Mouse (Mus musculus) mouse trophoblast stem cell (cell line): Measurements from ENCODE around the gene Plekho2.

Experiments used
- in situ Hi-C, 2 experiments: fragments of 300-500 bp; cut with MseI, MboI; formaldehyde crosslinking; loops; 2 replicates in 1 of 2; 3 replicates in 1 of 2; pipeline ENCODE4 v1.15.1; 2025

Gene Plekho2

GRCm38 (mm10) chr9:65587270-65587572 lies 7.4 kb upstream of the Plekho2 start:
- in situ Hi-C loops: no loop called here

GRCm38 (mm10) chr9:65586406-65587269 lies 6.8 kb upstream of the Plekho2 start, which contains the start of gene Pif1:
Pif1 (plus strand) TSS chr9:65587160.
- in situ Hi-C loops: no loop called here

- in situ Hi-C loops: loop anchor here in 1 of 2 experiments (5.0 kb wide), 1 partner anchor 61 kb away; the partner anchor contains the start of gene Ankdd1a
These were observed 3.2 kb upstream of the Plekho2 start for GRCm38 (mm10) chr9:65583045-65583444.

- in situ Hi-C loops: loop anchor here in 1 of 2 experiments (5.0 kb wide), 1 partner anchor 58 kb away; the partner anchor contains the start of gene Ankdd1a
These were observed 789 bp upstream of the Plekho2 start for GRCm38 (mm10) chr9:65580401-65581256.

- in situ Hi-C loops: loop anchor here in 1 of 2 experiments (5.0 kb wide), 1 partner anchor 52 kb away; no protein-coding TSS in a partner anchor
These were observed 1.0 kb downstream of the Plekho2 start for GRCm38 (mm10) chr9:65578801-65579249.

- in situ Hi-C loops: loop anchor here in 1 of 2 experiments (5.0 kb wide), 1 partner anchor 50 kb away; no protein-coding TSS in a partner anchor
These were observed 2.2 kb downstream of the Plekho2 start for GRCm38 (mm10) chr9:65577511-65578196.

- in situ Hi-C loops: loop anchor here in 1 of 2 experiments (5.0 kb wide), 1 partner anchor 50 kb away; no protein-coding TSS in a partner anchor
These were observed 2.9 kb downstream of the Plekho2 start for GRCm38 (mm10) chr9:65576861-65577510.

GRCm38 (mm10) chr9:65575393-65576196 lies 4.2 kb downstream of the Plekho2 start:
- in situ Hi-C loops: loop anchor here in 1 of 2 experiments (5.0 kb wide), 1 partner anchor 48 kb away; no protein-coding TSS in a partner anchor

GRCm38 (mm10) chr9:65574513-65575392 lies 5.1 kb downstream of the Plekho2 start:
- in situ Hi-C loops: loop anchor here in 1 of 2 experiments (5.0 kb wide), 1 partner anchor 47 kb away; no protein-coding TSS in a partner anchor

- in situ Hi-C loops: no loop called here
These were observed 7.0 kb downstream of the Plekho2 start for GRCm38 (mm10) chr9:65572837-65573236.

- in situ Hi-C loops: no loop called here
These were observed 10.3 kb downstream of the Plekho2 start for GRCm38 (mm10) chr9:65569491-65569971.

- in situ Hi-C loops: no loop called here
These were observed 11.1 kb downstream of the Plekho2 start for GRCm38 (mm10) chr9:65568787-65569186.

GRCm38 (mm10) chr9:65564698-65565097 lies 15.1 kb downstream of the Plekho2 start:
- in situ Hi-C loops: no loop called here

- in situ Hi-C loops: no loop called here
These were observed 16.8 kb downstream of the Plekho2 start for GRCm38 (mm10) chr9:65563073-65563472.

GRCm38 (mm10) chr9:65562081-65562506 lies 17.7 kb downstream of the Plekho2 start:
- in situ Hi-C loops: no loop called here

- in situ Hi-C loops: no loop called here
These were observed 18.8 kb downstream of the Plekho2 start for GRCm38 (mm10) chr9:65561016-65561415.

GRCm38 (mm10) chr9:65558806-65559205 lies 21.0 kb downstream of the Plekho2 start:
- in situ Hi-C loops: no loop called here

GRCm38 (mm10) chr9:65556979-65557378 lies 22.9 kb downstream of the Plekho2 start:
- in situ Hi-C loops: no loop called here

GRCm38 (mm10) chr9:65556349-65556748 lies 23.5 kb downstream of the Plekho2 start:
- in situ Hi-C loops: no loop called here
